Mouse (Mus musculus) thymus, adult 18-20 months (tissue): Measurements from ENCODE around the gene Gh.

ENCODE experiments used
- DNase-seq, 2 experiments: peaks; one replicate each; pipeline ENCODE4 v3.0.0; 2022; ENCODE audit warnings: mixed read lengths in 2 of 2

Gh gene

DNA sequence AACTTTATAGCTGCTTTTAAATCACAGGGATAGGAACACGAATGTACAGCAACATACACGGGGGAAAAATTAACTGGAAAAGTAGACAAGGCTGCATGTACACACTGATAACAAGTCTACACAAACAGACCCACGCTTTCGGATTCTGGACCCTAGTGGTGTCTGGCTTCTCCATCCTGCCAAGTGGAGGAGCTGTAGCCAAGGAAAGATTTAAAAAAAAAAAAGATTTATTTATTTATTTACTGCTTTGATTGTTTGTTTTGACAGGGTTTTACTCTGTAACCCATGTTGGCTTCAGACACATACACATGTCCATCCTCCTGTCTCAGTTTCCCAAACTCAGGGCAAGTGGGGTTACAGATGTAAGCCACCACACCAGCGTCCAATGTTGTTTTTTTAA is 5.8 kb upstream of the Gh start:
- DNase-seq, result no peak

GRCm38 (mm10) chr11:106306758-106307157 is 5.1 kb upstream of the Gh start:
- DNase-seq, result no peak

- DNase-seq, result no peak
Observed at GRCm38 (mm10) chr11:106306065-106306385, 4.4 kb upstream of the Gh start.

- no peak for DNase-seq
Observed at GRCm38 (mm10) chr11:106305348-106306064, 3.8 kb upstream of the Gh start.

DNA sequence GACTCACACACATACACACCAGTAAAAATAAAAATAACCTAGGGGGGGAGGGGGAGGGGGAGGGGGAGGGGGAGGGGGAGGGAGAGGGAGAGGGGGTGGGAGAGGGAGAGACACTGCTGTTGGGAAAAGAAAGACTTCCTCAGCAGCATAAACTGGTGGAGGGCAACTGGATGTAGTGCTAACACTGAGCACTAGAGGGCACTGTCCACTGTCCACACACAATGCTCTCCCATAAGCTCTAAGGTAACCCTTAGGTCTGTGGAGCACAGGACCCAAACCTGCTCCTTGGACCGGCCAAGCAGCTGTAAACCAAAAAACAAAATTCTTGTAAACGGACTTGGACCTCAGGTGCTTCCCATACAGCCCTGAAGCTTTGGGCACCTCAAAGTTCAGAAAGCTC is 969 bp upstream of the Gh start:
- DNase-seq, result no peak

- no peak for DNase-seq
Observed at GRCm38 (mm10) chr11:106291861-106292260, 9.8 kb downstream of the Gh start.

DNA sequence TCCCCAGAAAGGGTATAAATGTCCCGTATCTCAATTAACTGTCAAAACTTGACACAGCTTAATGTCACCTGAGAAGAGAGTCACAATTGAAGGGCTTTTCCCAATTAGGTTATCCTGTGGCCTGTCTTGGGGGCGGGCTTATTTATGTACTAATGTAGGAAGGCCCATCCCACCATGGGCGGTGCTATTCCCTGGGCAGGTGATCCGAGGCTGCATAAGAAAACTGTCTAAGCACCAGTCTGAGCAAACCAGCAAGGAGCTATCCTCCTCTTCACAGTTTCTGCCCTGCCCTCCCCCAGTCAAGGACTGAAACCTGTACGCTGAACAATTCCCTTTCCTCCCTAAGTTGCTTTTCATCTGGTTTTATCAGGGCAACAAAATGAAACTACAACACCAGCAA is 11.3 kb downstream of the Gh start:
- no peak for DNase-seq

GRCm38 (mm10) chr11:106289369-106289768 is 12.3 kb downstream of the Gh start:
- DNase-seq, result no peak

GRCm38 (mm10) chr11:106286987-106287386 is 14.7 kb downstream of the Gh start:
- no peak for DNase-seq

- no peak for DNase-seq
Observed at GRCm38 (mm10) chr11:106286206-106286605, 15.5 kb downstream of the Gh start.

DNA sequence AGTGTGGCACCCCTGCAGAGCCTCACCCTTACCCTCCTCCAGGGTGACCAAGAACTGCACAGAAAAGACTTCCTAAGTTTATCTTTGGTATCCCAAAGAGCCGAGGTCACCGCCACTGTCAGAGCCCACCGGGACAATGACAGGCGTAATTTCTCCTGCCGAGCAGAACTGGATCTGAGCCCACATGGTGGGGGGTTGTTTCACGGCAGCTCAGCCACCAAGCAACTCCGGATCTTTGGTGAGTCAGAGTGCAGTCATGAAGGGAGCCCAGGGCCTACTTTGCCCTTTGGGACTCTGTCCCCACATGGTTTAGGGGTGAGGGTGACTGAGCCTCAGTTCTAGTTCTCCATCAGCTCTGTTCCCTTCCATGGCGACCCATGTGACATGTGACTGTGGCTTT is 17.5 kb downstream of the Gh start:
- no peak for DNase-seq

DNA sequence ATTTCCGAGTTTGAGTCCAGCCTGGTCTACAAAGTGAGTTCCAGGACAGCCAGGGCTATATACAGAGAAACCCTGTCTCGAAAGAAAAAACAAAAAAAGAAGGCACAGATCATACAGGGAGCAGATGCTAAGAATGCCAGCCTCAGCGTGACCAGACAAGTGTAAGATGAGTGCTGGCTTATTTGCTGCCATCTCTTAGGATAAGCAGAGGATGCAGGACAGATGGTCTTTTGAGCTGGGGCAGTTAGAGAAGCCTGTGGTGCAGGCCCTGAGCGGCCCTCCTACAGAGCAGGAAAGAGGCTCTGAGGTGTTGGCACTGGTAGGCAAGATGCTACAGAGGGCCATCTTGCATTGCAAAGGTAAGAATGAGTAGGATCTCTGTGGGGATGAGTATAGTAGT is 18.3 kb downstream of the Gh start:
- DNase-seq, result no peak

- no peak for DNase-seq
Observed at GRCm38 (mm10) chr11:106282452-106282851, 19.2 kb downstream of the Gh start.

GRCm38 (mm10) chr11:106276454-106276853 is 25.2 kb downstream of the Gh start, which contains the start of gene Tcam1:
Tcam1 (plus strand) TSS chr11:106276672.
- peak; percentile 82 to 83 for DNase-seq

- DNase-seq, result no peak
Observed at GRCm38 (mm10) chr11:106274971-106275411, 26.7 kb downstream of the Gh start.

DNA sequence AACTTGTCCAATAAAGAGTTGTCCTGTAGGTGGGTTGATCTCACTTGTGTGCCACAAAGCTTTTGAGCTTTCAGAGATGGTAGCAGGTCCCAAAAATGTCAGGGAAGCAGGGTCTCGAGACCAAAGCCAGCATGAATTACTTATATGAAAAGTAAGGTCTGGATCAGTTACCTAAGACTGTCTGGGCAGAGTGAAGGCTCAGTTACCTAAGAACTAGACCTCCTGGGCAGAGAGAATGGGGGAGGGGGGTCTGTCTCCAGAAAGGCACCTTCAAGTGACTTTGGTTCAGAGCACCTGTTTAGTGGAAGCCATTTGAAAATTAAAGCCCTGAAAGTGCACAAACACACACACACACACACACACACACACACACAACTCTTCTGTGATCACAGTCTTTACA is 27.3 kb downstream of the Gh start:
- DNase-seq, result no peak

GRCm38 (mm10) chr11:106273811-106274210 is 27.9 kb downstream of the Gh start:
- DNase-seq, result no peak

DNA sequence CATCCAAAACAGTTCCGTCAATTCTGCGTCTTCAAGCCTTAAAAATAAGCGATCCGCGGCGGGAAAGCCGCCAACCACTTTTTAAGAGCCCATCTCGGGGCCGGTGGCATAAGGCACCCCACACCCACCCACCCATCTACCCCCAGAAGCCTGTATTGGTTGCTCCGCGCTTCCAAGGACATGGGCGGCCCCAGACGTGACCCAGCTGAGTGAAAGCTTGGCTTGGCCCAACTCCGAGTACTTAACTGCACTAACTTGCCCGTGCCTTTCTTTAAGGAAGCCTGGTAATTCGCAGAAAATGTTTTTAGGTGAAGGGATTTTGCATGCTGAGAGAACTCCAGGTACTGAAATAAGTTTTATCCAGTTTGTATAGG is 28.4 kb downstream of the Gh start:
- DNase-seq, result no peak

DNA sequence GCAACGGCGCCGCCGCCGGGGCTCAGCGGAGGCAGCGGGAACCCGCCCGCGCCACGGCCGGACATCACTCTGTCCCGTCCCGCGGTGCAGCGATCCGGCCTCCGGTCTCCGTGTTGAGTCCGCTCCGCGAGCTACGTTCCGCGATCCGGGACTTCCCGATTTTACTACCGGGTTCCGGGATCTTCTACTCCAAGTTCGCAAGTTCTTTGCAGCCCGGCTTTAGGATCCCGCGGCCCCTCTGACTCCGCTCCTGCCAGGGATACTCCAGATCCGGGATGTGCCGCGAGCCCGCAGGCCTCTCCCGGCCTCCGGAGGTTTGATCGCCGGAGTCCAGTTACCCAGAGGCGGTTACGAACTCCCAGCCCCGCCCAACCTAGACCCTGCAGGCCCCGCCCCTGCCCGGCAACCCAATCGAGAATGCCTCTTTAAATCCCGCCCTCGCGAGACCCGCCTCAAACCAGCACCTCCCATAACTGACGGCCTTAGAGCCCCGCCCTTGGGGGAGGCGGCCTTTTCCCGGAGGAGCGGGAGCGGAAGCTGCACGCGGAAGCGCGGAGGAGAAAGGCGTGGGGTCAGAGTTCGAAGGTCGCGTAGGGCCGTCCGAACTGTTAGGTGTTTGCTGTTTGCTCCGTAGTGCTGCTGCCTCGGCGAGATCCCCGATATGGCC is 28.9 kb downstream of the Gh start, which contains the start of gene Smarcd2:
Gene Smarcd2 (minus strand): TSS at position 329 of the 667 bp plus-strand sequence.
- DNase-seq, result peak; percentile 99

DNA sequence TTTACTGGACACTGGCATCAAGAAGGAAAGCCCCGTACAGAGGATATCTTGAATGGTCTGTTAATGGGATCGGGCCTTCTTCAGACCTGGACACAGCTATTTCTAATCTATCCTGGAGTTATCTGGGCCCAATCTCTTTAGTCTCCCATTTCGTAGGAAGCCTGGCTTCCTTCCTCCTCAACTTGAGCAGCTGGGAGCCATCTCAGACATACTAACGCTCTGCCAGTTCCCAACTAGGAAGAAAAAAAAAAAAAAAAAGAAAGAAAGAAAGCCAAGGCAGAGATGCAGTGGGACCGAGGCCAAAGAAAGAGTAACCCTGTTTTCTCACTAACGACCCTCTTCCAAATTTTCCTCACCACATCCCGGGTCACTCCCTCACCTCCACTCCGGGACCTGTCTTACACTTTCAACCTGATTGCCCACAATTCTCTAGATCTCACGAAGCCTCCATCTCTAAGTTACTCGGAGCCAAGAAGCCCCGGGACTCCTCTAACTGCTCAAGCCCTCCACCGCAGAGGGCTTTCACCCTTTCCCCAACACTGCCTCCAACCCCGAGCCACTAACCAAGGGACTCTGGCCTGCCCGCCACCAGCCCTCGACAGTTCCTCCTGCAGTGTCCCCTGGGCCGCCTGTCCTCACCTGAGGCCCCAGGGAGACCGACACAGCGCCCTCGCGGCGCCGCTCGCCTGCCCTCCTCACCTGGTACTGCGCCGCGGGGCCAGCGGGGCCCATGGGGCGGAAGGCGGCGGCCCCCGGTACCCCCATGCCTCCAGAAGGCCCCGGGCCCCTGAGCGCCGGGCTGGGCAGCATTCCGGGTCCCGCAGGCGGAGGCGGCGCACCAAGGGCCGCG is 29.6 kb downstream of the Gh start:
- peak; percentile 40 to 48 for DNase-seq

GRCm38 (mm10) chr11:106271131-106271793 is 30.4 kb downstream of the Gh start:
- no peak for DNase-seq

DNA sequence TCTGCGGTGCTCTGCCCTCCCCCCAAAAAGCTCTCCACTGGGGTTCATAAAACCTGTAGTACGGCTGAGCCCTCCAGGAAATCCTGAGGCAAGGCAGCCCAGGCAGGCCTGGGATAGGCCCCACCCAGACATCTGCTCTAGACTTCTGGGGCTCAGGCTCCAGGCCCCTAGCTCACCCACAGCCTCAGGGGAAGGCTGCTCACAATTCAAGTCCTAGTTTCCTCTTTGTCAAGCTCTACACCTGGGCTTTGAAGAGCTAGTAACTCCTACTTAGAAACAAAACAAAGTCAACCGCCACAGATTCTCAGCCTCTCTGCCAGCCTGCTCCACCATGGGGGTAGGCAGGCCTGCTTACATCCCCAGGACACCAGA is 32.6 kb downstream of the Gh start:
- DNase-seq, result peak; percentile 71 to 81
